Mouse (Mus musculus) brain, embryonic 14.5 days (tissue): ENCODE measurements around the gene Bach2.

Experiments used
- CTCF ChIP-seq: fragments of 200-500 bp; IDR thresholded peaks from 2 replicates; pipeline ENCODE4 v1.5.1; 2012; ENCODE audit warnings: inconsistent platforms, mild to moderate bottlenecking, moderate library complexity, borderline replicate concordance; ENCODE audit not compliant: insufficient read depth, insufficient read length; ENCODE audit errors: extremely low read depth
- POLR2A ChIP-seq: fragments of 200-500 bp; IDR thresholded peaks from 2 replicates; pipeline ENCODE4 v1.6.1; 2012; ENCODE audit warnings: mild to moderate bottlenecking, inconsistent platforms, borderline replicate concordance; ENCODE audit not compliant: poor library complexity, insufficient read depth, insufficient read length, severe bottlenecking; ENCODE audit errors: extremely low read depth

GRCm38 (mm10) chr4:32246801-32247200 is 8.2 kb downstream of the Bach2 start:
- TF ChIP-seq CTCF (no peak), POLR2A (no peak)
